Mouse (Mus musculus) megakaryocyte, embryonic 14.5 days (primary cell): ENCODE measurements around the gene Aldh1a3.

Source experiments
- FLI1 ChIP-seq: IDR thresholded peaks from 2 replicates; pipeline ENCODE4 v1.6.1; 2012; ENCODE audit warnings: low read length, inconsistent platforms, mixed read lengths
- GATA1 ChIP-seq: IDR thresholded peaks from 3 replicates; pipeline ENCODE4 v1.6.1; 2012; ENCODE audit warnings: mixed read lengths, low read length, inconsistent platforms, borderline replicate concordance

GRCm38 (mm10) chr7:66448786-66449540 lies 21.6 kb upstream of the Aldh1a3 start:
- no peak for TF ChIP-seq FLI1
- no peak for TF ChIP-seq GATA1
